ENCODE assay signal across 20 mouse cellular contexts in the genomic region with DNA sequence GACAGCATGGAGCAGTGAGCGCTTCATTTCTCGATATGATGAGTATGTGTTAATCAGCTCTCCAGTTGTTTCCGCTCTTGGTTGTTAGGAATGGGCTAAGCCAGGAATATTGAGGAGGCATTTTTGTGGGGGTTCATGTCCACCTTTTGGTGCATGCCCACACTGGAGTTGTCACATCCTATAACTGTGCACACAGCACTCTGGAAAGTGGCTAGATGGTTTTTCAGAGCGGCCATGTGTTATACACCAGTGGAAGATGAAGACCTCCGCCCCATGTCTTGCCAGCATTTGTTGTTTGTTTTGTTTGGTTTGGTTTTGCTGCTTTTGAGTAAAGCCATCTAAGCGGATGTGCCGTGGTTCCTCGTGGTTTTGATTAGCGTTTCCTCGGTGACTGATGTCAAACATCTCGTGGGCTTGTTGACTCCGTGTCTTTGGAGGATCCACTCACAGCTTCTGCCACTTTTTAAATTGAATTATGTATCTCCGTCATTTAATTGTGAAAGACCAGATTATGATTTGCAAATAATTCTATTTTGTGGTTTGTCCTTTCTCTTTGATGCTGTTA. TPM values are rescaled to one million over a fixed set of nuclear protein-coding genes. Genes with fewer than 3 reads are reported as not detected.
A peak's percentile ranks its signal among the peaks of the same experiment; 100 is the strongest.
DNase-seq lines count a peak whose midpoint lies in the region; ATAC-seq lines count a peak whose summit lies in the region.
"Had no signal": no experiment of that assay in that cellular context is flagged by ENCODE, and none has a peak within 500 bp of the region (broad histone marks: within the 10 kb centered on the region; RNA-seq: fewer than 3 reads in every experiment).

No protein-coding gene starts in this region.

- ATAC-seq in heart, embryonic 13.5 days (ENCODE audit: extremely low read depth, insufficient number of reproducible peaks, low FRiP score, low TSS enrichment): no peak
- peak; percentile 32 for ATAC-seq in activated CD4-positive, CD25-positive, alpha-beta regulatory T cell, adult 4 months
- ATAC-seq in liver, embryonic 13.5 days (ENCODE audit: low read depth): no peak
- no peak for ATAC-seq in megakaryocyte-erythroid progenitor cell, adult 5-6 weeks (replicated peaks; ENCODE audit: low FRiP score, low TSS enrichment, poor library complexity, severe bottlenecking)
- ATAC-seq: hindbrain, postnatal 0 days had no signal

- H3K9me3 ChIP-seq in heart, embryonic 13.5 days: no peaks in the 10 kb centered on the region
- H3K9me3 ChIP-seq in liver, embryonic 13.5 days (replicated peaks): no peaks in the 10 kb centered on the region
- H3K9me3 ChIP-seq: limb, embryonic 12.5 days; neural tube, embryonic 15.5 days; stomach, embryonic 15.5 days had no signal

- H3K27me3 ChIP-seq in heart, embryonic 13.5 days (replicated peaks): no peaks in the 10 kb centered on the region
- H3K27me3 ChIP-seq in liver, embryonic 13.5 days: no peaks in the 10 kb centered on the region
- H3K27me3 ChIP-seq: CH12.LX; limb, embryonic 12.5 days; neural tube, embryonic 15.5 days; stomach, embryonic 15.5 days had no signal

- H3K9ac ChIP-seq in heart, embryonic 13.5 days: no peak overlapping the region; the same call in 1 of the 2 replicates
- peak overlapping the region; percentile 95 for H3K9ac ChIP-seq in liver, embryonic 13.5 days
- H3K9ac ChIP-seq: limb, embryonic 12.5 days; neural tube, embryonic 15.5 days; stomach, embryonic 15.5 days had no signal

- peak overlapping the region; percentile 88 for H3K4me2 ChIP-seq in heart, embryonic 13.5 days
- H3K4me2 ChIP-seq in liver, embryonic 13.5 days: peak overlapping the region; percentile 81
- H3K4me2 ChIP-seq: limb, embryonic 12.5 days; neural tube, embryonic 15.5 days; stomach, embryonic 15.5 days had no signal

- DNase-seq in heart, adult 9 months (ENCODE audit: low spot score in 2 of 2): no peak
- DNase-seq in CD4-positive helper T cell, adult 2 months (ENCODE audit: low read depth, low spot score): peak; percentile 72
- DNase-seq in liver, embryonic 13.5 days: no peak
- DNase-seq in layer of hippocampus, postnatal 36 days: no peak
- DNase-seq in frontal cortex, adult 2 months (ENCODE audit: extremely low spot score in 1 of 2, low spot score in 1 of 2): no peak
- DNase-seq: adrenal gland, postnatal 25 days; cerebellum, adult 9-11 months; embryo, embryonic 11 days; retina, postnatal 1 day; thymus, postnatal 25 days had no signal

- H3K27ac ChIP-seq in heart, embryonic 13.5 days (replicated peaks): peak overlapping the region; percentile 95
- peak overlapping the region; percentile 99 for H3K27ac ChIP-seq in liver, embryonic 13.5 days
- H3K27ac ChIP-seq: hindbrain, postnatal 0 days; limb, embryonic 12.5 days; neural tube, embryonic 15.5 days; stomach, embryonic 15.5 days had no signal

- peaks cover 20% of the 10 kb centered on the region for H3K36me3 ChIP-seq in heart, embryonic 13.5 days
- H3K36me3 ChIP-seq in liver, embryonic 13.5 days: peaks cover 30% of the 10 kb centered on the region

- peak overlapping the region; percentile 85 for H3K4me3 ChIP-seq in heart, embryonic 13.5 days
- H3K4me3 ChIP-seq in liver, embryonic 13.5 days (replicated peaks): peak overlapping the region; percentile 79
- H3K4me3 ChIP-seq: limb, embryonic 12.5 days; neural tube, embryonic 15.5 days; stomach, embryonic 15.5 days had no signal

- peaks cover 81% of the 10 kb centered on the region for H3K4me1 ChIP-seq in heart, embryonic 13.5 days
- H3K4me1 ChIP-seq in liver, embryonic 13.5 days (replicated peaks): peaks cover 76% of the 10 kb centered on the region

- 74% methylated on average over 13 of the region's 13 CpGs for WGBS in heart, embryonic 13.5 days
- WGBS in liver, embryonic 13.5 days (ENCODE audit: insufficient replicate concordance): 50% methylated on average over 13 of the region's 13 CpGs

RNA-seq across cellular contexts. Expression of a gene that starts 50.2 kb away (rescaled TPM):
- polyA plus RNA-seq in heart, embryonic 13.5 days (2015; fragmentation: Nextera tagmentation; extraction: Ambion mirVana): 1.3 TPM in 2 replicates
- under 1 TPM in 1 of 2 experiments, not detected in 1; 0.25 TPM for polyA plus RNA-seq in activated CD4-positive, CD25-positive, alpha-beta regulatory T cell, adult 4 months (2017; shearing (Covaris generic))
- 0.10 TPM in 2 replicates for polyA plus RNA-seq in liver, embryonic 13.5 days (2015; fragmentation: Nextera tagmentation; extraction: Ambion mirVana)
- total RNA-seq in layer of hippocampus, postnatal 36 days (2021): 1 to 10 TPM; 2.7 to 6.0 TPM
- 8.7 and 13.8 TPM in 2 replicates for polyA plus RNA-seq in frontal cortex, adult 2 months (2012; rRNA removed)
- not detected in 2 replicates for total RNA-seq in megakaryocyte-erythroid progenitor cell, adult 5-6 weeks (2014; fragmentation: Nextera tagmentation)
- total RNA-seq in megakaryocyte-erythroid progenitor cell, adult 5-6 weeks (2017): not detected in 2 replicates
- total RNA-seq: CH12.LX; granulocyte monocyte progenitor cell, adult 5-6 weeks; megakaryocyte progenitor cell, adult 5-6 weeks had no signal
